Mouse (Mus musculus) ES-Bruce4 (cell line): ENCODE measurements around the gene Svs4. TPM values are rescaled to one million over a fixed set of nuclear protein-coding genes. Genes with fewer than 3 reads are reported as not detected.

Experiments
- H3K27ac ChIP-seq: 2 replicates; pipeline ENCODE4 v1.5.1; 2012; ENCODE audit warnings: low read length, inconsistent platforms; ENCODE audit not compliant: insufficient read depth
- H3K27me3 ChIP-seq: 2 replicates; pipeline ENCODE4 v1.6.1; 2012; ENCODE audit warnings: mild to moderate bottlenecking, low read length, inconsistent platforms; ENCODE audit not compliant: control insufficient read depth, poor library complexity, insufficient read depth, severe bottlenecking
- H3K36me3 ChIP-seq: 2 replicates; pipeline ENCODE4 v1.6.1; 2012; ENCODE audit warnings: inconsistent platforms, mild to moderate bottlenecking, low read length, moderate library complexity; ENCODE audit not compliant: control insufficient read depth, poor library complexity, insufficient read depth, severe bottlenecking
- H3K4me1 ChIP-seq: one replicate; pipeline ENCODE4 v1.8.1; 2011; ENCODE audit warnings: low read length; ENCODE audit not compliant: control insufficient read depth, insufficient read depth
- H3K4me3 ChIP-seq: 2 replicates; pipeline ENCODE4 v1.5.1; 2011; ENCODE audit warnings: low read depth, mild to moderate bottlenecking, low read length
- H3K9ac ChIP-seq: 2 replicates; pipeline ENCODE4 v1.6.1; 2012; ENCODE audit warnings: low read depth, mild to moderate bottlenecking, inconsistent platforms; ENCODE audit not compliant: poor library complexity, severe bottlenecking
- H3K9me3 ChIP-seq: replicated peaks from 2 replicates; pipeline ENCODE4 v1.6.1; 2012; ENCODE audit warnings: mild to moderate bottlenecking, low read length, inconsistent platforms; ENCODE audit not compliant: control insufficient read depth, poor library complexity, insufficient read depth, severe bottlenecking
- CTCF ChIP-seq: IDR thresholded peaks from one replicate; pipeline ENCODE4 v1.8.1; 2011; ENCODE audit warnings: low read depth, low read length
- EP300 ChIP-seq: IDR thresholded peaks from 2 replicates; pipeline ENCODE4 v1.6.1; 2011; ENCODE audit warnings: low read depth, low read length; ENCODE audit not compliant: insufficient read depth
- POLR2A ChIP-seq: IDR thresholded peaks from one replicate; pipeline ENCODE4 v1.8.1; 2011; ENCODE audit warnings: low read length; ENCODE audit not compliant: insufficient read depth
- polyA plus RNA-seq: library from polyadenylated mRNA; stranded (reverse); fragments of >200 nt; gene quantifications from 2 replicates; pipeline ENCODE4 v1.2.4, GENCODE M21; 2011; ENCODE audit warnings: low read depth; ENCODE audit not compliant: missing spikeins, insufficient read depth, insufficient read length

Gene Svs4
- polyA plus RNA-seq, 1 experiment, result not detected

DNA sequence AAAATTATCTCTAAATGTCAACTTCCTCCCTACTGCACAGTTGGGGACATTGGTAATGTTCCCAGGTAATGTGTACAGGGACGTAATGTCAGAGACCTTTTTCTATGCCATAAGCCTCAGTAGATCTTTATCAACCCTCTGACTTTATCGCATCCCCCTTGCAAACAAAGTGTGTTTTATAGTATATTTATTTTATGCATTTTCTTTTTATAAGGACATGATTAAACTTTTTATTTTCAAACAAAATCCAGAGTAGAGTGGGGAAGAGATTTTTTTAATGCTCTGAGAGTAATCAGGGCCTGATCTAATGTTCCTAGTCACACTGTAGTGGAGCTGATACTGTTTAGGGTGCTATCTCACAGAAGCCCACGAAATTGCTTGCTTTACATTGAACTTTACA, 39.9 kb downstream of the Svs4 start, which contains the start of gene Svs2:
Svs2 (minus strand) TSS at position 101 of the 400 bp plus-strand sequence.
- no peaks in the 10 kb centered on the region for H3K36me3 ChIP-seq
- H3K27me3 ChIP-seq, result no peaks in the 10 kb centered on the region
- H3K4me3 ChIP-seq, result no peak within 1 kb of the TSS
- H3K9me3 ChIP-seq, result no peaks in the 10 kb centered on the region
- no peaks in the 10 kb centered on the region for H3K4me1 ChIP-seq
- H3K9ac ChIP-seq, result no peak within 1 kb of the TSS
- H3K27ac ChIP-seq, result no peak within 1 kb of the TSS
- no peak for TF ChIP-seq POLR2A
- TF ChIP-seq EP300, result no peak
- no peak for TF ChIP-seq CTCF

DNA sequence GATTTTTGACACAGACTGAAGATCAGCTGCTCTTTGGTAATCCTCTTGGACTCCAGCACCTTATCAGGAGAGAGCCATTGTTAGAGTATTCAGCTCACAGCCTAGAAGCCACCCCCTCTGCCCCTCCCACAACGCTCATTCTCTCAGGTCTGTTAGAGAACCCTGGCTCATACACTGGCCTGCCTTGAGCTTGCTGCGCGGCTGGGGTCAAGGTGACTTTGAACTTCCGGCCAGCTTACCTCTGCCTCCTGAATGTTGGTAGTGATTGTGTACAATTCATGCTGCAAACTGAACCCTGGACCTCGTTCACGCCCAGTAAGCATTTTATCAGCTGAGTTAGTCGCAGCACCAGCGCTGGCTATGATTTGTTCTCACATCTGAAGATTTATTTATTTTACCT, 45.6 kb downstream of the Svs4 start:
- H3K4me3 ChIP-seq, result no peak overlapping the region
- no peaks in the 10 kb centered on the region for H3K36me3 ChIP-seq
- no peak overlapping the region for H3K9ac ChIP-seq
- H3K27ac ChIP-seq, result no peak overlapping the region
- no peaks in the 10 kb centered on the region for H3K27me3 ChIP-seq
- no peaks in the 10 kb centered on the region for H3K9me3 ChIP-seq
- H3K4me1 ChIP-seq, result no peaks in the 10 kb centered on the region
- TF ChIP-seq POLR2A, result no peak
- no peak for TF ChIP-seq EP300
- no peak for TF ChIP-seq CTCF

DNA sequence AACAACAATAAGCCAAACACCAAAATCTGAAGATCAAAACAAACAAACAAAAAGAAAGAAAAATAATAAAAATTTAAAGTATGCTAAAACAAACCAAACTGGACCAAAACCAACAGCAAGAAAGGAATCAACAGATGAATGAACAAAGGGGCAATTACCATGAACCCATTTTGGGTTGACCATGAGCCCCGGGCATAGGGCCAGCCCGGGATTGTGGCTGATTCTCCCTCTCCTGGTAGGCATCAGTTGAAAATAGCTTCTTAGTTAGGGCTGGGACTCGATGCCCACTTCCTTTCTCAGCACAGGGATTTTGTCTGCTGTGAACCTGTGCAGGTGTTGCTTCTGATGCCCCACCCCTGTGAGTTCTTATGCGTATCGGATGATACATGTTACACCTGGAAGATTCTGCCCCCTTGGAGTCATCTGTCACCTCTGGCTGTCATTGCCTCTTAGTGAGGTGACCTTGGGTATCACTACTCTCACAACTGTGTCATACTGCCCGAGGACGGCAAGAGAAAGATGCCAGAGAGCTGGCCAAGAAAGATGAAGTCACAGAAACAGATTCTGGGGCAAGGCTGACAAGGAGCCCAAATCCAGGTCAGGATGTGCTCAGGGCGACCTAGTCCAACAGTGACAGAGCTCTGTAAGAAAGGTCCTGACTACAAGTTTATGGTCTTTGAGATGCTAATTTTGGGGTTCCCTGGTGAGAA, 49.7 kb downstream of the Svs4 start:
- no peak overlapping the region for H3K9ac ChIP-seq
- H3K36me3 ChIP-seq, result no peaks in the 10 kb centered on the region
- H3K27ac ChIP-seq, result no peak overlapping the region
- H3K4me1 ChIP-seq, result no peaks in the 10 kb centered on the region
- H3K4me3 ChIP-seq, result no peak overlapping the region
- H3K27me3 ChIP-seq, result no peaks in the 10 kb centered on the region
- H3K9me3 ChIP-seq, result no peaks in the 10 kb centered on the region
- TF ChIP-seq CTCF (no peak), POLR2A (no peak), EP300 (no peak)

Other genes with a start within 250 kb of the Svs4 start
- gene Stk4, start 208.1 kb downstream of the Svs4 start, polyA plus RNA-seq, result 59.9 and 74.8 TPM in 2 replicates
- 90.0 and 91.0 TPM in 2 replicates for gene Tomm34, start 207.3 kb downstream of the Svs4 start, polyA plus RNA-seq
- 0.22 and 0.24 TPM in 2 replicates for gene Kcns1, start 107.3 kb downstream of the Svs4 start, polyA plus RNA-seq
- not detected in 2 replicates for gene Wfdc5, start 95.7 kb downstream of the Svs4 start, polyA plus RNA-seq
- not detected in 2 replicates for gene Wfdc12, start 87.9 kb downstream of the Svs4 start, polyA plus RNA-seq
- not detected in 2 replicates for gene Wfdc15a, start 78.3 kb downstream of the Svs4 start, polyA plus RNA-seq
- gene Wfdc15b, start 56.8 kb downstream of the Svs4 start, polyA plus RNA-seq, result not detected in 2 replicates
- not detected in 2 replicates for gene Svs2, start 40.0 kb downstream of the Svs4 start, polyA plus RNA-seq
- gene Svs3b, start 21.8 kb downstream of the Svs4 start, polyA plus RNA-seq, result not detected in 2 replicates
- gene Svs3a, start 10.8 kb upstream of the Svs4 start, polyA plus RNA-seq, result not detected in 2 replicates
- not detected in 2 replicates for gene Svs6, start 38.3 kb upstream of the Svs4 start, polyA plus RNA-seq
- gene Svs5, start 54.3 kb upstream of the Svs4 start, polyA plus RNA-seq, result not detected in 2 replicates
- 1.6 and 1.8 TPM in 2 replicates for gene Slpi, start 110.6 kb upstream of the Svs4 start, polyA plus RNA-seq
- not detected in 2 replicates for gene Rbpjl, start 124.7 kb upstream of the Svs4 start, polyA plus RNA-seq
- 0.93 and 1.7 TPM in 2 replicates for gene Matn4, start 126.7 kb upstream of the Svs4 start, polyA plus RNA-seq
- 212 and 213 TPM in 2 replicates for gene Sdc4, start 165.4 kb upstream of the Svs4 start, polyA plus RNA-seq
- gene Sys1, start 178.5 kb upstream of the Svs4 start, polyA plus RNA-seq, result 13.3 and 19.8 TPM in 2 replicates
- 2.3 TPM in 1 of 2 replicates, not detected in the other for gene Gm20458, start 182.5 kb upstream of the Svs4 start, polyA plus RNA-seq
- not detected in 2 replicates for gene Trp53tg5, start 195.3 kb upstream of the Svs4 start, polyA plus RNA-seq
- 6.4 and 7.1 TPM in 2 replicates for gene Dbndd2, start 207.6 kb upstream of the Svs4 start, polyA plus RNA-seq
- gene Pigt, start 219.1 kb upstream of the Svs4 start, polyA plus RNA-seq, result 49.9 and 52.7 TPM in 2 replicates